Mouse (Mus musculus) right cerebral cortex, adult 2 months (tissue): ENCODE results near the gene Chst7.
A peak's percentile ranks its signal among the peaks of the same experiment; 100 is the strongest.

ENCODE experiments used
- DNase-seq, 2 experiments: peaks; one replicate each; pipeline ENCODE4 v3.0.0; 2021 to 2022; ENCODE audit warnings: low spot score in 2 of 2

Chst7 gene

DNA sequence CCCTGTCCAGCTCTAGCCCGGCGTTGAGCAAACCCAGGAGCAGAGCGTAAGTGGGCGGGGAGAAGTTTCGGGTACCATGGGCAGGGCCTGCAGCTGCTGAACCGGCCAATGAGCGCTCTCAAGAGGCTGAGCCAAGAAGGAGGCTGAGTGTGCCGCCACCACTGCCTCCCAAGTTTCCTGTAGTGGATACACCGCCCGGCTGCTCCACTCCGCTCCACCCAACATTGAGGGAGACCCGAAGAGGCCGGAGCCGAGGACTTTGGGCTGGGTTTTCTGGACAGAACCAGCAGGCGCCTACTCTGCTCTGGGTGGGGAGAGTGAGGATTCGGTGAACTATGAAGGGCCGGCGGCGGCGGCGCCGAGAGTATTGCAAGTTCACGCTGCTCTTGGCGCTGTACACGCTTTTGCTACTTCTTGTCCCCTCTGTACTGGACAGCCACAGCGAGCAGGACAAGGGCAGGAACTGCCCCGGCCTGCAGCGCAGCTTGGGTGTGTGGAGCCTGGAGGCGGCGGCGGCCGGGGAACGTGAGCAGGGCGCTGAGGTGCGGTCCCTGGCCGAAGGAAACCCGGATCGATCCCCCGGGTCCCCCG is at the start of gene Chst7:
Gene Chst7 (plus strand): TSS at position 180 of the 591 bp plus-strand sequence.
- DNase-seq, result peak; percentile 21 to 43

DNA sequence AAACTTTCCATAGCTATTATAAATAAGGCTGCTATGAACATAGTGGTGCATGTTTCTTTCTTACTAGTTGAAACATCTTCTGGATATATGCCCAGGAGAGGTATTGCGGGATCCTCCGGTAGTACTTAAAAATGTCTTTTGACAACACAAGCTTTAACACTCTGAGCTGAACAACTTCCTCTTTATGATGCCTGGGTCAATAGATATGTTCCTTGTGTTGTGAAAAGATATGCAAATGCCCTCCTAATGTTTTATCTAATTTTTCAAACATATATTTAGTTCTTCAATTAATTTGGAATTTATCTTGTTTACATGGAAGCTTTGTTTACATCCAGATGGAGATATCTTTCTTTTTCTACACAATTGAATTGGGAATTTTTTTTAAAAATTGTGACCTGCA is 47.1 kb upstream of the Chst7 start:
- DNase-seq, result no peak

DNA sequence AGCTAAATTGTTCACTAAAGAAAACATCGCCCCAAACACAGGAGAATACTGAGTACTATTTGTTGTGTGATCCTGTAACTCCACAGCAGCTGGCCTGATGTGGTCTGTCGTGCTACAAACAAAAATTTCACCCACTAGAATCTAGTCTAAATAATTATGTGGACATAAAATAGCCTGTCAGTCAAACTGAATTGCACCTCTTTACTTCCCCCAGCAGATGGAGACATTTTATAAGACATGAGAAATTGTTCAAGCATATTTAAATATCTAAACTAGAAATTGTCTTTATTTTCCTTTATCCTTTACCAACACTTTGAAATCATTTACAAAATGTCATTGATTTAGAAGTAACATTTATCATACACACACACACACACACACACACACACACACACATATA is 38.4 kb upstream of the Chst7 start:
- DNase-seq, result no peak

DNA sequence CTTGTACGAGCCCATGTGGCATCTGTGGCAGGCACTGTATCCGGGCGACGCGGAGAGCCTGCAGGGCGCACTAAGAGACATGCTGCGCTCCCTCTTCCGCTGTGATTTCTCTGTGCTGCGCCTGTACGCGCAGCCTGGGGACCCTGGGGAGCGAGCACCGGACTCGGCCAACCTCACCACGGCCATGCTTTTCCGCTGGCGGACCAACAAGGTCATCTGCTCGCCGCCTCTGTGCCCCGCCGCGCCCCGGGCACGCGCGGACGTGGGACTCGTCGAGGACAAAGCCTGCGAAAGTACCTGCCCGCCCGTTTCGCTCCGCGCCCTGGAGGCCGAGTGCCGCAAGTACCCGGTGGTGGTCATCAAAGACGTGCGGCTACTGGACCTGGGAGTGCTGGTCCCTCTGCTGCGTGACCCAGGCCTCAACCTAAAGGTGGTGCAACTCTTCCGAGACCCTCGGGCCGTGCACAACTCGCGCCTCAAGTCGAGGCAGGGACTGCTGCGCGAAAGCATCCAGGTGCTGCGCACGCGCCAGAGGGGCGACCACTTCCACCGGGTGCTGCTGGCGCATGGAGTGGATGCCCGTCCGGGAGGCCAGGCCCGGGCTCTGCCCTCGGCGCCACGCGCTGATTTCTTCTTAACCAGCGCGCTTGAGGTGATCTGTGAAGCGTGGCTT is 872 bp downstream of the Chst7 start:
- DNase-seq, result peak in 1 of 2 experiments; percentile 2

DNA sequence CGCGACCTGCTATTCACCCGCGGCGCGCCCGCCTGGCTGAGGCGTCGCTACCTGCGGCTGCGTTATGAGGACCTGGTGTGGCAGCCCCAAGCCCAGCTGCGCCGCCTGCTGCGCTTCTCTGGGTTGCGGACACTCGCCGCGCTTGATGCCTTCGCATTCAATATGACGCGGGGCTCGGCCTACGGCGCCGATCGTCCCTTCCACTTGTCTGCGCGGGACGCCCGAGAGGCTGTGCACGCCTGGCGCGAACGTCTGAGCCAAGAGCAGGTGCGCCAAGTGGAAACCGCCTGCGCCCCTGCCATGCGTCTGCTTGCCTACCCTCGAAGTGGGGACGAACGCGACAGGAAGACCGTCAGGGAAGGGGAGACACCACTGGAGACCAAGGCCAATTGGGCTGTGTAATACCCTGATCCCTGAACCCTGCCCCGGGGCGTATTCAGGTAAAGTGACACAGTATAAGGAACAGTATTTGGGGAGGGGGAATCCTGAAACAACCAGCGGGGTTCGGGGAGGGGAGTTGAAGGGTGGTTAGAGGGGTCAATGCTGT is 1.5 kb downstream of the Chst7 start:
- DNase-seq, result peak in 1 of 2 experiments; percentile 2

DNA sequence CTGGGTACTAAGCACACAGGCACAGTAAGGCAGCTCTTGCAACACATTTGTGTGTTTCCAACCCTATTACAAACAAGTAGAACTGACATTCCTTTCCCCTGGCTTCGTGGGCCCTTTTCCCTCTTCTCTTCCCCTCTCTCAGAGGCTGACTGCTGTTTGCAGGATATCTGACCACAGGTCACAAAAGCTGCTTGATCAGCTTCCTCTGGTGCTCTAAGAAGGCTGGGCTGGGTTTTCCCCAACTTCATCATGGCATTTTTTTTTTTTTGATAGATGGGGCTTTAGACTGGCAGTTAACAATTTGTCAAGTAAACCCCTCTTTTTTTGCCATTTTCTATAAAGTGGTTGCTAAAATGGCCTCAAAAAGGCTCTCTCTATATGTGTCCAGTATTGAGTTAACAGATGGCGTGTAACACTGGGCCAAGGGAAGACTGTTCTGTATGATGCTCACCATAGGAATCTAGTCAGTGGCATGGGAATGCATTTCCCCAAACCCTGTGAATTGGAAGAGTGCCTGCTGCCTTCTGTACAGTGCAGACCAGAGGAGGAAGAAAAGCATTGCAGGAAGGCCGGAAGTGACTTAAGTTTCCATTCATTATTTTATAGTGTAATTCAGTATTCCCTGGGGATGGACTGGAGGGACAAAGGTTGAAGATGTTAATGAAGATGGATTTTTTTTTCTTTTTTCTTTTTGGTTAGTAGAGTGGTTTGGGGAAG is 2.6 kb downstream of the Chst7 start:
- no peak for DNase-seq

DNA sequence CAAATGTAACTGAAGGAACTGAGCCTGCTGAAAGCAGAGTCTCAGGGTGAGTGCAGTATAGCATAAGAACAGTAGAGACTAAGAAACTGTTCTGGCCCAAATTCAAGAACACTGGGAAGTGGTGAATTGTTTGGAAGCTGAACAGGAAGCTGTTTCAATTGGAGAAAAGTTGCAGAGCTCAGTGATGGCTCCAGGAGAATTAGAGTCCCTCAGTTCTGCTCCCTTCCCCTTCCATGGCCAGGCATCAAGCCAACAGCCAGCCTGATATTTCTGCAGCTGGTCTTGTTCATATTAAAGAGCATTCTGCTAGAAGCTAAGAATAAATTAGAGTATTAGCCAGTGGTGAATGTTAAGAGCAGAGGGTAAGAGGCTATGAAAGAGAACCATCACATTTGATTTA is 7.3 kb downstream of the Chst7 start:
- DNase-seq, result no peak

DNA sequence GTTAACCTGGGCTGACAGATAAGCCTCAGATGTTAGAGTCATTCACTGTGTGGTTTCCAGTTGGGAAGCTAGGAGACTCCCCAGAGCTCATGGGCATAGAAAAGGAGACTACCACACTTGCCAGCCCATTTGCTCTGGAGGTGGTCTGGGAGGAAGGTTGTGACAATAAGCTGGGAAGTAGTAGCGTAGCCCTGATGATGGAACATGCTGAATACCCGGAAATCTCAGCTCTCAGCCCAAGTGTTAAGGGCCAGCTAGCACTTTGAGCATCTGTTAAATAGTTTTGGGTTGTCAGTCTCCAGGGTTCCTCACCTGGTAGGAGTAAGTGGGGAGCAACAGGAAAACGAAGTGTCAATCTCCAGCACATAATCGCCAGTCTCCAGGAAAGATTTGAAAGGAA is 10.8 kb downstream of the Chst7 start:
- no peak for DNase-seq

DNA sequence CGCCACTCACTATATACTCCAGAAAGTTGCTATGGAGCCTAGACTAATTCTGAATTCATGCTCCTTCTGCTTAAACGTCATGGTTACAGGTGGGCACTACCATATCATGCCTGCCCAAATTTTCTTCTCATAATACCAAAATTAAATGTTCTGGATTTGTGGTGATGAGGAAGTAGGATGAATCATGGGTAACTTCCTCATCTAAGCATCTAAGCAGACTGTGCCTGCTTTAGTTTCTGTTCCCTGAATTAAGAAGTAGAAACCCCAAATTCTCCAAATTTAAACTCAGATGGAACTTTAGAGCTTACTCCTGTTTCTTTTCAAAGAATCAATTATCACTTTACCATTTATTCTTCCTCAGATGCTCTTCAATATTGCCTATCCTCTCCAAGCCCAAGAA is 58.4 kb downstream of the Chst7 start:
- DNase-seq, result no peak

DNA sequence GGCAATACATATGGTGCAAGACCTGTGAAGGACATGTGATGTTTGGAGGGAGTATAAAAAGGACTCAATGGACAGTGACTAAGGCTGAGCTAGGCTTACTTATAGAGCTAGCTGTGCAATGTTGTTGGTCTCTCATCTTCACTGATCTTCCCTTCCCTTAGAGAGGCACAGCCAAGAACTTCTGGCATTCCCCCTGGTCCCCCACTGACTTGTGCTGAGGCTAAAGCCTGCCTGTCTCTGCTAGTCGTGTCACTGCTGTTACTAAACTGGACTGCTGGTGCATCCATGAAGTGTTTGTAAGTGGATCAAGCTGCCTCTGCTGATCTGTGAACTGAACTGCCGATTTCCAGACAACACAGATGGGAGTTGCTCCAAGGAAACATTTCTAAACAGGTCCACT is 66.1 kb downstream of the Chst7 start:
- no peak for DNase-seq

DNA sequence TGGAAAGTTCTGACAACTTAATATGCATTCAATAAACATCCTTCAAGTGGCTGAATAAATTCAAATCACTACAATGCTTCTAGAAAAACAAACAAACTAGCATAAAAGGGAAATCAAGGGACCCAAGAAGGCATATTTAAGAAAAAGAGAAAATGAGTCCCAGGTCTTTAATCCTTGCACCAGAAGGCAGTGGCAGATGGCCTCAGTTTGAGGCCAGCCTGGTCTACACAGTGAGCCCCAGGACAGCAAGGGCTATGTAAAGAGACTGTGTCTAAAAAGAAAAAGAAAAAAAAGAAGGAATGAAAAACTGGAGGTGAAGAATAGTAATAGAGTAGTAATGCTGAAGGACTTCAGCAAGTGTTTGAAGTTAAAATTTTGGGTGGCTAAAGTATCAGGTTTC is 69.6 kb downstream of the Chst7 start:
- DNase-seq, result no peak

DNA sequence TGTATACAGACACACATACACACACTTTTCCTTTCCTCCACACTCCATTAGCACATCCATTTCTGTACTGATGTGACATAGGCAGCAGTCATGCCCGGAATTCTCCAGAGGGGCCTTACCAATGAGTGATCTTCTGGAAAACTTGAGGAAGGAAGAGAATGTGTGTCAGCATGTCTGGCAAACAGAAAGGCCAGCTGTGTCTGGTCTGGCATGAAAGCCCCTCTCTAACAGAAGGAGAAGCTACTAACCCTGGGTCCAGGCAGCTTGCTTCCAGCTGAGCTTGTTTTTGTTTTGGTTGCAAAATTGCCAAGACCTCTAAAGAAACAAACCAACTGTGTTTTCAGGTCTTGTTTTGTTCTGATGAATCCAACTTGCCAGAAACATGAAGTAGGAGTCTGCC is 70.1 kb downstream of the Chst7 start:
- no peak for DNase-seq
